12 mouse cellular contexts compared by ENCODE assay signal in genomic region chrX:53046033-53046432, GRCm38 (mm10). TPM values are rescaled to one million over a fixed set of nuclear protein-coding genes. Genes with fewer than 3 reads are reported as not detected.
DNase-seq lines count a peak whose midpoint lies in the region; ATAC-seq and TF ChIP-seq lines count a peak whose summit lies in the region.
"Had no signal": no experiment of that assay in that cellular context is flagged by ENCODE, and none has a peak within 500 bp of the region (broad histone marks: within the 10 kb centered on the region; RNA-seq: fewer than 3 reads in every experiment).

No protein-coding gene starts in this region.

- no peaks in the 10 kb centered on the region for H3K79me2 ChIP-seq in heart, adult 2 months (replicated peaks; ENCODE audit: control insufficient read depth, insufficient read depth, low read length)

- ATAC-seq in heart, embryonic 13.5 days (ENCODE audit: extremely low read depth, insufficient number of reproducible peaks, low FRiP score, low TSS enrichment), result no peak
- ATAC-seq in limb, embryonic 12.5 days (ENCODE audit: insufficient number of reproducible peaks, insufficient read depth, low FRiP score, low TSS enrichment, low read depth), result no peak
- ATAC-seq in intestine, embryonic 16.5 days, result no peak
- ATAC-seq: midbrain, embryonic 15.5 days had no signal

- no peak for DNase-seq in heart, adult 2 months
- DNase-seq in limb, embryonic 10.5 days (ENCODE audit: low spot score), result no peak
- DNase-seq in cerebellum, postnatal 36 days, result no peak
- DNase-seq: cerebellum, adult 18-20 months; right cerebral cortex, postnatal 4 days; thymus, postnatal 25 days had no signal

- 51% methylated on average over 4 of the region's 4 CpGs for WGBS in heart, embryonic 13.5 days
- 52% methylated on average over 4 of the region's 4 CpGs for WGBS in heart, adult 2 months
- 80% methylated on average over 4 of the region's 4 CpGs for WGBS in limb, embryonic 12.5 days
- 76% methylated on average over 4 of the region's 4 CpGs for WGBS in limb, embryonic 10.5 days
- WGBS in intestine, embryonic 16.5 days, result 55% methylated on average over 4 of the region's 4 CpGs

- H3K9ac ChIP-seq in heart, embryonic 13.5 days, result no peak overlapping the region
- H3K9ac ChIP-seq in heart, adult 2 months (ENCODE audit: low read depth, low read length), result no peak overlapping the region
- H3K9ac ChIP-seq in limb, embryonic 12.5 days (replicated peaks), result no peak overlapping the region
- H3K9ac ChIP-seq in intestine, embryonic 16.5 days (ENCODE audit: low read depth, low read length), result no peak overlapping the region
- H3K9ac ChIP-seq: liver, embryonic 14.5 days; midbrain, embryonic 15.5 days had no signal

- intact Hi-C loops in heart, adult 2 months (cut with DNase I), result no loop called here

- TF ChIP-seq EP300 in heart, adult 2 months (IDR thresholded peaks at IDR 0.05; ENCODE audit: insufficient read depth, low read depth, low read length), result no peak

- no peak for TF ChIP-seq CTCF in heart, adult 2 months (IDR thresholded peaks at IDR 0.05)

- TF ChIP-seq POLR2A in heart, adult 2 months (IDR thresholded peaks at IDR 0.05; ENCODE audit: insufficient read depth, low read depth, low read length), result no peak

- H3K27me3 ChIP-seq in heart, embryonic 13.5 days (replicated peaks), result no peaks in the 10 kb centered on the region
- no peaks in the 10 kb centered on the region for H3K27me3 ChIP-seq in heart, adult 2 months (ENCODE audit: control insufficient read depth, insufficient read depth, low read length)
- no peaks in the 10 kb centered on the region for H3K27me3 ChIP-seq in limb, embryonic 12.5 days
- peaks cover 6% of the 10 kb centered on the region; the same call in 1 of the 2 replicates for H3K27me3 ChIP-seq in limb, embryonic 10.5 days (ENCODE audit: low read depth, poor library complexity, severe bottlenecking)
- H3K27me3 ChIP-seq in intestine, embryonic 16.5 days (replicated peaks; ENCODE audit: control insufficient read depth, insufficient read depth, low read length), result no peaks in the 10 kb centered on the region
- H3K27me3 ChIP-seq: midbrain, embryonic 15.5 days had no signal

- H3K36me3 ChIP-seq in heart, embryonic 13.5 days, result no peaks in the 10 kb centered on the region
- no peaks in the 10 kb centered on the region for H3K36me3 ChIP-seq in heart, adult 2 months (ENCODE audit: control insufficient read depth, insufficient read depth, low read length)
- H3K36me3 ChIP-seq in limb, embryonic 12.5 days, result no peaks in the 10 kb centered on the region
- H3K36me3 ChIP-seq in limb, embryonic 10.5 days, result no peaks in the 10 kb centered on the region
- H3K36me3 ChIP-seq in intestine, embryonic 16.5 days (ENCODE audit: control insufficient read depth, insufficient read depth, low read length), result no peaks in the 10 kb centered on the region
- H3K36me3 ChIP-seq: midbrain, embryonic 15.5 days had no signal

- H3K4me1 ChIP-seq in heart, embryonic 13.5 days, result peaks cover 35% of the 10 kb centered on the region
- H3K4me1 ChIP-seq in heart, adult 2 months (ENCODE audit: control insufficient read depth, insufficient read depth, low read length), result no peaks in the 10 kb centered on the region; the same call in 1 of the 2 replicates
- H3K4me1 ChIP-seq in limb, embryonic 12.5 days (replicated peaks), result peaks cover 30% of the 10 kb centered on the region
- peaks cover 25% of the 10 kb centered on the region for H3K4me1 ChIP-seq in limb, embryonic 10.5 days
- peaks cover 2% of the 10 kb centered on the region; the same call in 1 of the 2 replicates for H3K4me1 ChIP-seq in brown adipose tissue, adult 24 weeks (ENCODE audit: control insufficient read depth, insufficient read depth, insufficient read length, low read length)
- no peaks in the 10 kb centered on the region for H3K4me1 ChIP-seq in intestine, embryonic 16.5 days (ENCODE audit: control insufficient read depth, insufficient read depth, low read length)
- H3K4me1 ChIP-seq: midbrain, embryonic 15.5 days had no signal

- H3K4me3 ChIP-seq in heart, embryonic 13.5 days, result no peak overlapping the region
- no peak overlapping the region for H3K4me3 ChIP-seq in heart, adult 2 months
- no peak overlapping the region for H3K4me3 ChIP-seq in limb, embryonic 12.5 days (replicated peaks)
- no peak overlapping the region for H3K4me3 ChIP-seq in limb, embryonic 10.5 days
- H3K4me3 ChIP-seq in brown adipose tissue, adult 24 weeks (ENCODE audit: insufficient read depth, low read depth, low read length), result no peak overlapping the region
- no peak overlapping the region for H3K4me3 ChIP-seq in intestine, embryonic 16.5 days (ENCODE audit: low read length)
- H3K4me3 ChIP-seq: midbrain, embryonic 15.5 days had no signal

- peak overlapping the region; percentile 16; the same call in 1 of the 2 replicates for H3K4me2 ChIP-seq in heart, embryonic 13.5 days
- no peak overlapping the region for H3K4me2 ChIP-seq in limb, embryonic 12.5 days
- H3K4me2 ChIP-seq in intestine, embryonic 16.5 days (ENCODE audit: low read depth, low read length), result no peak overlapping the region
- H3K4me2 ChIP-seq: midbrain, embryonic 15.5 days had no signal

- H3K9me3 ChIP-seq in heart, embryonic 13.5 days, result no peaks in the 10 kb centered on the region
- no peaks in the 10 kb centered on the region for H3K9me3 ChIP-seq in limb, embryonic 12.5 days
- H3K9me3 ChIP-seq in limb, embryonic 10.5 days (replicated peaks), result no peaks in the 10 kb centered on the region
- H3K9me3 ChIP-seq in intestine, embryonic 16.5 days (ENCODE audit: control insufficient read depth, low read length), result no peaks in the 10 kb centered on the region
- H3K9me3 ChIP-seq: midbrain, embryonic 15.5 days had no signal

- H3K27ac ChIP-seq in heart, embryonic 13.5 days (replicated peaks), result peak overlapping the region; percentile 84
- no peak overlapping the region for H3K27ac ChIP-seq in heart, adult 2 months
- peak overlapping the region; percentile 73 for H3K27ac ChIP-seq in limb, embryonic 12.5 days
- no peak overlapping the region for H3K27ac ChIP-seq in limb, embryonic 10.5 days
- H3K27ac ChIP-seq in brown adipose tissue, adult 24 weeks (replicated peaks; ENCODE audit: low read depth, low read length), result peak overlapping the region; percentile 11; the same call in 1 of the 2 replicates
- H3K27ac ChIP-seq in intestine, embryonic 16.5 days (ENCODE audit: low read length), result peak overlapping the region; percentile 48
- H3K27ac ChIP-seq: liver, embryonic 14.5 days; midbrain, embryonic 15.5 days had no signal

RNA-seq across cellular contexts. Expression of gene Hprt, which starts 58.1 kb away (rescaled TPM):
- polyA plus RNA-seq in heart, embryonic 13.5 days (2015; fragmentation: Nextera tagmentation; extraction: Ambion mirVana), result 191 and 224 TPM in 2 replicates
- 10 to 100 TPM; 47.4 to 65.8 TPM for total RNA-seq in heart, adult 2 months (2021)
- 16.1 and 41.6 TPM in 2 replicates for polyA plus RNA-seq in heart, adult 2 months (2012; rRNA removed)
- 71.9 and 76.9 TPM in 2 replicates for polyA plus RNA-seq in limb, embryonic 12.5 days (2016; fragmentation: Nextera tagmentation; extraction: Ambion mirVana)
- polyA plus RNA-seq in limb, embryonic 10.5 days (2016; fragmentation: Nextera tagmentation; extraction: Ambion mirVana), result 103 and 139 TPM in 2 replicates
- 79.8 and 93.6 TPM in 2 replicates for polyA plus RNA-seq in brown adipose tissue, adult 24 weeks (2012; ENCODE audit: insufficient read depth, insufficient read length, missing spikeins)
- polyA plus RNA-seq in intestine, embryonic 16.5 days (2015; fragmentation: Nextera tagmentation; extraction: Ambion mirVana), result 267 and 274 TPM in 2 replicates

Comparison
In these comparisons a context has a peak if more than half of its experiments do, and no peak if none do; other contexts are left out.
1. H3K27ac ChIP-seq: peak in heart, embryonic 13.5 days (single experiment), limb, embryonic 12.5 days (single experiment), brown adipose tissue, adult 24 weeks (single experiment) and intestine, embryonic 16.5 days (single experiment); none in heart, adult 2 months (single experiment) and limb, embryonic 10.5 days (single experiment).